Mouse (Mus musculus): ENCODE results near the gene 9130008F23Rik. TPM values are rescaled to one million over a fixed set of nuclear protein-coding genes. Genes with fewer than 3 reads are reported as not detected.

The 9130008F23Rik gene
- total RNA-seq (2022), result under 1 TPM in 1 of 4 experiments, not detected in 3; 0.43 TPM

DNA sequence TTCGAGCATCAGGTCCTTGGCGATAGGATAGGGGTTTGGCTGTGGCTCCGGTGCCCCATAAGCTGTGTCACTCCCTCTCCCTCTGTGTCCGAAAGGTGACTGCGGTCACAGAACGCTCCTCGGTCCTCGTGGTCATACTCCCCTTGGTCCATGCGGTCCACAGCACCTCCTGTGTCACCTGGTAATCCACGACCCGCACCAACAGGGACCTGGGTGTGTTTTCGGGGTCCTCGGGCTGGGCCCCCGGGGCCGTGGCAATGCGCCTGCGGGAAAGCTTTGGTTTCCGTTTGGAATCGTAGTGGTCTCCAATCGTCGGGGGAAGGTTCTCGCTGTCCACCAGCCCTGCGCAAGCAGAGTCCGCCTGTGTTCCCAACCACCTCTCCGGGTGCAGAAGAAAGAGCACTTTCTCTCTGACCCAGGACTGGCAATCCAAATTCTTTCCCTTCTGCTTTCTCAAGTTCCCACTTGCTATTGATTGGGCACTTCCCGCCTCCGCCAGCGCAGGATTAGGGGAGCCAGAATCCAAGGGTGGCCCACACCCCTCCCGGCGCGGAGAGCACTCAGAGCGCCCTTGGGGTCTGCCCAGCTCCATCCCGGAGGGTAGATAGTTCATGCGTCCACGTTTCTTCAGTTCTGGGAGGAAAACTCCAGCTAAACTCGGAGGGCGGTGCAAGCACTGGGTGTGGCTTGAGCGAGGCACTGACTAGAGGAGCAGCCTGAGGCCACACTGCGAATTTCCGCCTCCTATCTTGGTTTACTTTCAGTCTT lies at the start of gene 9130008F23Rik:
Gene 9130008F23Rik, minus strand, starts transcription at position 636 of the 768 bp plus-strand sequence.
- DNase-seq (ENCODE audit: low spot score in 2 of 2), result no peak

DNA sequence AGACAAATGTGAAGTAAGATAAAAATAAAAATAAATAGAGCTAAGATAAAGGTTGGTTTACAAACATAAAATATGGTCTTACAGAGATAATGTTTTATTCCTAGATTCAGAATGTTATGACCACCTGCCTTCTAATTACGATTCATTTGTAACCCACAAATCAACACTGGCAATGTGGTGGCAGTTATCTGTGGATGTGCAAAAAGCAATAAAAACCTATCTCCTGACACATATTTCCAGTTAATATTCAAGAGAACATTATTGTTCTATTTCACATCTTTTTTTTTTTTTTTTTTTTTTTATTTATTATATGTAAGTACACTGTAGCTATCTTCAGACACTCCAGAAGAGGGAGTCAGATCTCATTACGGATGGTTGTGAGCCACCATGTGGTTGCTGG lies 35.1 kb upstream of the 9130008F23Rik start:
- DNase-seq (ENCODE audit: low spot score in 2 of 2), result no peak

- no peak for DNase-seq (ENCODE audit: low spot score in 2 of 2)
Observed at GRCm38 (mm10) chr17:40914250-40914649, 33.9 kb upstream of the 9130008F23Rik start, which contains the start of gene Glyatl3. Glyatl3 (minus strand) TSS chr17:40914350.

GRCm38 (mm10) chr17:40904721-40905154 lies 24.4 kb upstream of the 9130008F23Rik start:
- DNase-seq (ENCODE audit: low spot score in 2 of 2), result no peak

DNA sequence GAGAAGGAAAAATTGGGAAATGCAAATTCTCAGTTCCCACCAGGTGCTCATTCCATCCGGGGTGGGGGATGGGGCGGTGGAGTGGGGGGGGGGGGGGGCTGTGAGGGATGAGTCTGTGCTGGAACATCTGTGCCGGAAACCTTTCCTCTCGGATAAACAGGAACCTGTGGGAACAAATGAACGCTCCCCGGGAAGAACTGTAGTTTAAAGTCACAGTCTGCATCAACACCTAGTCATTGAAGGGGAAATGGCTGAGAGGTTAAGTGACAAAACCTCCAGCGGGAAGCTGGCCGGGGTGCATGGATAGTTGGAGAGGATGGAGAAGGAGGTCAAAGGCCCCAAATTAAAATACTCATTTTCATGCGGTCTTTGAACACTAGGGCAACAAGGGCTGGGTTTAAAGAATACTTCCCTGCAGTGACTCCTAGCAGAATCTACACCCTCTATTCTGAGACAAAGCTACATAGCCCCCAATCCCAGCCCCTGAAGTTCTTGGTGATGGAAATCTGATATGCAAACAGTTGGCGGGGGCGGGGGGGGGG lies 23.8 kb upstream of the 9130008F23Rik start:
- no peak for DNase-seq (ENCODE audit: low spot score in 2 of 2)

DNA sequence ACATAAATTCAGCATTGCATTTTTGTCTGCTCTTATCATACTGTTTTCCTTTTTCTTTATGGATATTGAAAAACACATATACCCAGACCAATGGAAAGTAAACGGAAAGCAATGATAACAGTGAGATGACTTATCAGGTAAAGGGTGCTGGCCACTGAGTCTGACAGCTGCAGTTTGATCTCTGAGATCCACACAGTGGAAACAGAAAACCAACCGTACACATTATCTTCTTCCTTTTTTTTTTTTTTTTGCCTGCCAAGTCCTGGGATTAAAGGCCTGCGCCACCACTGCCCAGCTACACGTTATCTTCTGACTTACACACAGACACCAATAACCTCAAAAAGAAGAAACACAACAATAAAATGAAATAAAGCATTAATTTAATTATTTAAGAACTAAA lies 23.0 kb upstream of the 9130008F23Rik start:
- DNase-seq (ENCODE audit: low spot score in 2 of 2), result no peak

DNA sequence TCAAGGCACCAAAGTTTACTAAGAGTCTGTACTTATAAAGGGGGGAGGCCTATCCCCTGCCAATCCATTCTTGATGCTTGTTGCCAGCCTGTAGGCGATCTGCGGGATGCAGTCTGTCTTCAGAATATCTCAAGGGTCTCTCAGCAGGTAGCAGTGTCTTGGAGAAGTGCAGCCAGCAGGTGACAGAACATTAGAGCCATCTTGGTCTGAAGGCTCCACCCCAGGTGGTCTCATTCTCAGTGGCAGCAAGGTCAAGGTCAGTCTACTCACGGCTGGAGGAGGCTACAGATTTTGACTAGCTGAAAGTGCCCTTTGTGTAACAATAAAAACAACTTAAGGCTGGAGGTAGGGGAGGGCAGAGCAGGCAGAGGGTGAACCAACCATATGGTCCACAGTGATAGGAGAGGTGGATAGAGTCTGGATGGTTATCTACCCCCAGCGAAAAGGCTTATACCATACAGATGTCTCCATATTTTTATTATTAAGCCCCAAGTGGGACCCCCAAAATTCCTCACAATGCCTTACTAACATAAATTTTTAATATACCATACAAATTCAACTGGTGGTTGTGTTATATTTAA lies 19.5 kb upstream of the 9130008F23Rik start:
- no peak for DNase-seq (ENCODE audit: low spot score in 2 of 2)

DNA sequence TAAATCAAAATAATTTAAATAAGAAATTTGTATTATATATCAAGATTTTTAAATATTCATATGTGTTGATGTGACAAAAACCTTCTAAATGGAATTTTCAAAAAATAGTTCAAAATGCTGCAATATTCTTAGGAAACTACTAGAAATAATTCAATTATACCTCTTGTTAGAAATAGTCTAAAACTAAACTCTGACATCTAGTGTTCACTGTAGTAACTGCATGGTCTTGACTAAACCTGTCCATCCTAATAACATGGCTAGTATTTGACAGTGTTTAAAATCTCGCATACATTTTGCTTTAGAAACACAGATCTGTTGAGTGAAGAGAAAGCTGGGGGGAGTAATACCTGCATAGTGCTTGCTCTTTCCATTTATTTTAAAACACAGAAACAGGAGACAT lies 16.5 kb upstream of the 9130008F23Rik start:
- DNase-seq (ENCODE audit: low spot score in 2 of 2), result no peak

- DNase-seq (ENCODE audit: low spot score in 2 of 2), result no peak
Observed at GRCm38 (mm10) chr17:40887849-40888536, 7.6 kb upstream of the 9130008F23Rik start.

DNA sequence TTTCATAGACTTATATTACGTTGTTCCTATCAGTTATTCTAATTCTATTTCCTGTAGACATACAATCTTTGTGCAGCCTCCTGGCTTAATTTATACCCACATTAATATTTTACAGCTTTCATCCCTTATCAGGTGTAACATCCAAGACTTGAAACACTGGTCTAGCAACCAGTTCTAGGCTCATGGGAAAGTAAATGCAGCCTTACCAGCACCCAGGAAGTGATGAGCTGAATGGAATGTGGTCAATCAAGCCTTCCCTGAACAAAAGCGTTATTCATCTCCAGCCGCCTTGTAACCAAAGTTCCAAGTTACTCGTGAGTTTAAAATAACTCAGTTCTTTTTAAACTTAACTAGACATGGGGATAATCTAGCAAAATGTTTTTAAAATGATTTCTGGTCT lies 4.8 kb upstream of the 9130008F23Rik start:
- DNase-seq (ENCODE audit: low spot score in 2 of 2), result no peak

DNA sequence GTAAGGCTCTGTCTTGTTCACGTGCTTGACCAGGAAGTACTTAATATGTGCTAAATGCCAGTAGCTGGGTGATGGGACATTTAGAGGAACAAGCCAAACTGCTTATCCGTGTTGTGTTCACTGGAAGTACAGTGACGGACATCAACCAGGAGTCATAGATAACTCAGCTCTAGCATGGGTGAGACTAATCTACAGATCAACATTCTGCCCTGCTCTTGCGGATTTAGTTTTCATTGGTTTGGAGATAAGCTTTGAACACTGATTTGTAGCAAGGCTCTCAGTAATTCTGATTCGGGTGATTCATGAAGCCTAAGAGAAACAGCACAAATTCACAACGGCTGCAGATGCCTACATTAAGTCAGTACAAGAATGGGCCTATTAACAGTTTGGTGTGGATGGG lies 1.8 kb upstream of the 9130008F23Rik start:
- no peak for DNase-seq (ENCODE audit: low spot score in 2 of 2)

DNA sequence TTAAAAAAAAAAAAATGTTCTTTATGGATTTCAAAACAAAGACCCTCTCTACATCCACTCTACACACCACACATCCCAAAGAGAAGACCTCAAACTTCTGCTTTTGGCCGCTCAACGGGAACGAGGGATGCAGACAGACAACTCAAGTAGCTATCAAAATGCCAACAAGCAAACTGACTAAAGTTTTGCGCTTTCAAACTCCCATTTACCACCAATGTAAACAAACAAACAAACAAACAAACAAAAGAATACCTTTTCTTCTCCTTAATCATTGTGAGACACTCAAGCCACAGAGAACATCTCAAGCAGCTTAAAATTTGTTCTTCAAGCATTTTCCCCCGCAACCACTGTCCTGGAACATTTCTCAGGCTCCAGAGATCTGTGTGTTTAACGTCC lies 833 bp downstream of the 9130008F23Rik start:
- DNase-seq (ENCODE audit: low spot score in 2 of 2), result no peak

DNA sequence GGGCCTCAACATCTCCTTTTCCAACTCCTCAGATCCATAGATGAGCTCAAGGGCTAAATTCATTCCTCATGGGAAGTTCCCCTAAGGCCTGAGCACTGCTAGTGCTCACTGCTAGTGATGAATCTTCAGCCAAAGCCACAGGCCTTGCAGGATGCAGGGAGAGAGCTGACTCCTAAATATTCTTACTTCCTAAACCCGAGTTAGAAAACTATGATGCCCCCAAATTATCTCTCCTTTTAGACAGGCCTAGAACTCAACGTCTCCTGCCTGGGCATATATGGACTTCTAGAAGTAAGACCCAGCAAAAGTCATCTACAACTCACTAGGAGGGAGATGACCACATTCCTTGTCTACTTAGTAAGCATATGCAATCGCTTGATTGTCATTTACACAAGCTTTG lies 2.6 kb downstream of the 9130008F23Rik start:
- no peak for DNase-seq (ENCODE audit: low spot score in 2 of 2)

- DNase-seq (ENCODE audit: low spot score in 2 of 2), result no peak
Observed at GRCm38 (mm10) chr17:40875568-40875967, 4.8 kb downstream of the 9130008F23Rik start.

- no peak for DNase-seq (ENCODE audit: low spot score in 2 of 2)
Observed at GRCm38 (mm10) chr17:40874701-40875100, 5.7 kb downstream of the 9130008F23Rik start.

- DNase-seq (ENCODE audit: low spot score in 2 of 2), result no peak
Observed at GRCm38 (mm10) chr17:40873582-40874011, 6.8 kb downstream of the 9130008F23Rik start.

DNA sequence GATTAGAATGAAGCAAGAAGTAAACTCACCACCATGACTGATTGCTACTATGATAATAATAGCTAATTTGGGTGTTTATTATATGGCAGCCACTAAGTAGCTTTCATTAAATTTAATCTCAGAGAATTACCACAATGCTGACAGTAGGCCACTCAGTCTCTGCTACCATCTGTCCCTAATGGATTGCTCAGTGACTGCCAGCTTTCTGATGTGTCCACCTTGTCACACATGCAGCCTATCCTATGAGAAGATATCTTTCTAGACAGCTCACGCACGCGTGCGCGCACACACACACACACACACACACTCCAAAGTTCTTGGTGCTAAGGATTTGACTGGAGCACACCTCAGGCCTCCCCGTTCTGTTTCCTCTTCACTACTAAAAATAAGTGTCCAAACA lies 7.7 kb downstream of the 9130008F23Rik start:
- no peak for DNase-seq (ENCODE audit: low spot score in 2 of 2)

- DNase-seq (ENCODE audit: low spot score in 2 of 2), result no peak
Observed at GRCm38 (mm10) chr17:40868952-40869747, 11.2 kb downstream of the 9130008F23Rik start.

- DNase-seq (ENCODE audit: low spot score in 2 of 2), result no peak
Observed at GRCm38 (mm10) chr17:40855065-40855464, 25.3 kb downstream of the 9130008F23Rik start.

GRCm38 (mm10) chr17:40837308-40837707 lies 43.1 kb downstream of the 9130008F23Rik start:
- no peak for DNase-seq (ENCODE audit: low spot score in 2 of 2)

GRCm38 (mm10) chr17:40831870-40832269 lies 48.5 kb downstream of the 9130008F23Rik start:
- DNase-seq (ENCODE audit: low spot score in 2 of 2), result no peak
